Mouse (Mus musculus): ENCODE data around the gene Tac4. TPM values are rescaled to one million over a fixed set of nuclear protein-coding genes. Genes with fewer than 3 reads are reported as not detected.
A peak's percentile ranks its signal among the peaks of the same experiment; 100 is the strongest.

Tac4 gene
- polyA plus RNA-seq, 1 experiment from 2014 or later: not detected

DNA sequence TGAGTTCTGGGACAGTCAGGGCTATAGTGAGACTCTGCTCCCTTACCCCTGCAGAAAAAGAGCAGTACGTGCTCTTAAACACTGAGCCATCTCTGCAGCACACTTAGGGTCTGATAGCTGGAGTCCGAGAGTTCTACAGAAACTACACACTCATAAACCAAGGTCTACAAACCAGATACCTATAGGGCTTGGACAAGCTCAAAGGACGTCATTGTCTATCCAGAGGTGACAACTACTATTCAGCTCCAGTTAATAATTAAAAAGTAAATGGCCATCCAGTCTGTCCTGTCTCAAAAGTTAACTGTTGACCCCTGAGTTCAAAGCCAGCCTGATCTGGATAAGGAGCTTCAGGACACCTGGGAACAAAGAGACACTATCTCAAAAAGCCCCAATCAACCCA, 40.4 kb downstream of the Tac4 start:
- DNase-seq: no peak
- no peaks in the 10 kb centered on the region; the same call in 1 of the 2 replicates for H3K4me1 ChIP-seq (ENCODE audit: insufficient read depth)
- H3K4me2 ChIP-seq (ENCODE audit: low read depth, low read length): no peak overlapping the region
- peaks cover 85% of the 10 kb centered on the region for H3K36me3 ChIP-seq (replicated peaks; ENCODE audit: insufficient read depth, low read length)
- ATAC-seq: no peak
- no peak overlapping the region for H3K27ac ChIP-seq (ENCODE audit: low read depth)
- no peaks in the 10 kb centered on the region for H3K27me3 ChIP-seq (ENCODE audit: insufficient read depth, low read length)
- H3K4me3 ChIP-seq (ENCODE audit: low read depth, low read length): no peak overlapping the region
- H3K9me3 ChIP-seq (ENCODE audit: low read length): no peaks in the 10 kb centered on the region
- 85% methylated on average over 3 of the region's 3 CpGs for WGBS (ENCODE audit: insufficient replicate concordance)
- no peak for TF ChIP-seq EP300 (IDR thresholded peaks at IDR 0.05; ENCODE audit: low read depth)
- no peak for TF ChIP-seq CTCF (IDR thresholded peaks at IDR 0.05; ENCODE audit: low read depth)
- no peak overlapping the region for H3K9ac ChIP-seq (replicated peaks)

DNA sequence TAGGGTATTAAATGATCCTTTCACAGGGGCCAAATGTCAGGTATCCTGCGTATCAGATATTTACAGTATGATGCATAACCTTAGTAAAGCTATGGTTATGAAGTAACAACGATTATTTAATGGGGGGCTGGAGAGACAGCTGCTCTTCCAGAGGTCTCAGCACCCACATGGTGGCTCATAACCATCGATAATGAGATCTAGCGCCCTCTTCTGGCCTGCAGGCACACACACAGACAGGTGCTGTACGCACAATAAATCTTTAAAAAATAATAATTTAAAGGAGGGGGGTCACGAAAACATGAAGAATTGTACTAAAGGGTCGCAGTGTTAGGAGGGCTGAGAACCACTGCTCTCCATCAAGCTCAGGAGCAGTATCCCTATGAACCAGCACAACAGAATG, 44.3 kb downstream of the Tac4 start:
- no peak overlapping the region for H3K4me3 ChIP-seq (ENCODE audit: low read depth, low read length)
- 91% methylated on average over 7 of the region's 7 CpGs for WGBS (ENCODE audit: insufficient replicate concordance)
- TF ChIP-seq EP300 (IDR thresholded peaks at IDR 0.05; ENCODE audit: low read depth) (no peak), CTCF (IDR thresholded peaks at IDR 0.05; ENCODE audit: low read depth) (peak; percentile 52)
- no peak for DNase-seq
- no peak overlapping the region for H3K4me2 ChIP-seq (ENCODE audit: low read depth, low read length)
- no peaks in the 10 kb centered on the region for H3K9me3 ChIP-seq (ENCODE audit: low read length)
- H3K9ac ChIP-seq (replicated peaks): no peak overlapping the region
- peaks cover 15% of the 10 kb centered on the region for H3K4me1 ChIP-seq (ENCODE audit: insufficient read depth)
- peaks cover 55% of the 10 kb centered on the region for H3K36me3 ChIP-seq (replicated peaks; ENCODE audit: insufficient read depth, low read length)
- ATAC-seq: no peak
- no peaks in the 10 kb centered on the region for H3K27me3 ChIP-seq (ENCODE audit: insufficient read depth, low read length)
- no peak overlapping the region for H3K27ac ChIP-seq (ENCODE audit: low read depth)

DNA sequence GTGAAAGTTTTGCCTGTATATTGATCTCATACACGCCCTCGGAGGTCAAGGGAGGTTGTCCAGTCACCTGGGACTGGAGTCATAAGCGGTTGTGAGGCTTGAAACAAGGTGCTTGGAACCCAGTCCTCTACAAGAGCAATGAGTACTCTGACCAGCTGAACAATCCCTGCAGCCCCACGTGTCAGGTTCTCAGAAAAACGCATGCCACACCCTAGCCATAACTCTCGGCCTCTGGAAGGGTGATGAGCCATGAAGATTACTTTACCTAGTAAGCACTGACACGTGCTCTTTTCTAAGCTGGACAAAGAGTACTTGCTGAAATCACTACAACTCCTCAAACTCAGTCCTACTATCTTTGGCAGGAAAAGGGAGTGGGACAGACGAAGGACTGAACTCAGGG, 46.2 kb downstream of the Tac4 start:
- Histone ChIP-seq H3K4me3 (ENCODE audit: low read depth, low read length) (no peak overlapping the region), H3K27ac (ENCODE audit: low read depth) (no peak overlapping the region), H3K4me1 (ENCODE audit: insufficient read depth) (peaks cover 25% of the 10 kb centered on the region), H3K36me3 (replicated peaks; ENCODE audit: insufficient read depth, low read length) (peaks cover 36% of the 10 kb centered on the region), H3K9ac (replicated peaks) (peak overlapping the region; percentile 24; the same call in 1 of the 2 replicates), H3K4me2 (ENCODE audit: low read depth, low read length) (peak overlapping the region; percentile 38; the same call in 1 of the 2 replicates), H3K9me3 (ENCODE audit: low read length) (no peaks in the 10 kb centered on the region), H3K27me3 (ENCODE audit: insufficient read depth, low read length) (no peaks in the 10 kb centered on the region)
- DNase-seq: no peak
- TF ChIP-seq CTCF (IDR thresholded peaks at IDR 0.05; ENCODE audit: low read depth): no peak
- TF ChIP-seq EP300 (IDR thresholded peaks at IDR 0.05; ENCODE audit: low read depth): no peak
- ATAC-seq: no peak
- 58% methylated on average over 8 of the region's 8 CpGs for WGBS (ENCODE audit: insufficient replicate concordance)

DNA sequence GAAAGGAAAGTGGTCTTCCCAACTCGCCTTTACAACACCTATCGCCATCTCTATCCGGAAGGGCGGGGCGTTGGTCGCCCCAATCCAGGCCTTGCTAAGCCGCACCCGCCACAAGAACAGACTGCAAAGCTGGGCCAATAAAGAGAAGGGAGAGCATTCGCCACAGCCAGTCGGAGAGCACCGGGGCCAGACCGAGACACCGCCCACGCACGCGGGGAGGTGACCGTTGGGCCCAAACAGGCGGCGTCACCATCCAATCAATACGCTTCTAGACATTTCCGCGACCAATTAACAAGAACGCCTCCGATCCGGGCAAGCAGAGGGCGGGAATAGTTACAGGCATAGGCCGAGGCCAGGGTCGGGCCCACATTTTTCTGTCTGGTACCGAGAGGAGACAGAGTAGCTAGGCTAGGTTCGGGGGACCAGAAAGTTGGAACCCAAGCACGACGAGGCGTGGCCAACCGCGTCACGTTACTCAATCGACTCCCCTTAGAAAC, 48.2 kb downstream of the Tac4 start:
- H3K4me1 ChIP-seq (ENCODE audit: insufficient read depth): peaks cover 25% of the 10 kb centered on the region
- no peaks in the 10 kb centered on the region for H3K27me3 ChIP-seq (ENCODE audit: insufficient read depth, low read length)
- DNase-seq: peak; percentile 97
- peak overlapping the region; percentile 96 for H3K9ac ChIP-seq (replicated peaks)
- H3K9me3 ChIP-seq (ENCODE audit: low read length): no peaks in the 10 kb centered on the region
- peak overlapping the region; percentile 99 for H3K27ac ChIP-seq (ENCODE audit: low read depth)
- TF ChIP-seq CTCF (IDR thresholded peaks at IDR 0.05; ENCODE audit: low read depth): 0 out of 2 replicates have a peak, but pooled peaks have one; percentile 1
- TF ChIP-seq EP300 (IDR thresholded peaks at IDR 0.05; ENCODE audit: low read depth): peak; percentile 45; the same call in 1 of the 2 replicates
- H3K36me3 ChIP-seq (replicated peaks; ENCODE audit: insufficient read depth, low read length): peaks cover 18% of the 10 kb centered on the region
- under 1% methylated on average over 37 of the region's 37 CpGs for WGBS (ENCODE audit: insufficient replicate concordance)
- ATAC-seq: peak; percentile 91
- peak overlapping the region; percentile 86 for H3K4me2 ChIP-seq (ENCODE audit: low read depth, low read length)
- peak overlapping the region; percentile 87 for H3K4me3 ChIP-seq (ENCODE audit: low read depth, low read length)

DNA sequence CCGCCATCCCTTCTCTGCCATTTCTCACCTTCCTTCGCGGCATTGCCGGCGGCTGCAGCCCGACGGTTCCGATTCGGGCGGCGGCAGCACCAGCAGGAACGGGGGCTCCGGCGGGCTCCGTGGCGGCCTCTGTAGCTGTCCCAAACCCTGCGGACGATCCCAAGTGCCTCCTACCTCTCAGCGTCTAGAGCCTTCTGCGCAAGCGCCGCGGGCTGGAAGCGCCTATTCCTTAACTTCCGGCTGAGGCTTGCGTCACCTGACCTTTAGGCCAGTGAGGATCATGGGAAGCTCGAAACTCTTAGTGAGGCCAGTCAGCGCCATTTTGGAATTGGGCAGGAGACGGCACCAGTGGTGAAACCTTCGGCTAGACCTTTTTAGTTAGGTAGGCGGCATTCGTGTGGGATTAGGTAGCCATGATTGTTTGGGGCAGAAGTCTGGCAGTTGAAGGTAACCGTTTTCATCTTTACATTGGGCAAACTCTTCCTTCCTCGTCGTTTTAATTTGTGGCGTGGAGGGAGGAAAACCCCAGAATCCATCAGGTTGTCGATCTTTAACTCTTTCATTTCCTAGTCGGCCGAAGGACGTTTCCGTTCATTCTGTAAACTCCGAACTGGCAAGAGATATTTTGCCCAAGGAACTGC, 48.8 kb downstream of the Tac4 start, which contains the start of gene Kat7:
Gene Kat7 (minus strand): TSS at position 240 of the 641 bp plus-strand sequence.
- ATAC-seq (peak; percentile 87), DNase-seq (peak; percentile 96)
- peaks cover 25% of the 10 kb centered on the region for H3K4me1 ChIP-seq (ENCODE audit: insufficient read depth)
- TF ChIP-seq EP300 (IDR thresholded peaks at IDR 0.05; ENCODE audit: low read depth) (peak; percentile 74), CTCF (IDR thresholded peaks at IDR 0.05; ENCODE audit: low read depth) (no peak)
- peak within 1 kb of the TSS; percentile 87 for H3K4me3 ChIP-seq (ENCODE audit: low read depth, low read length)
- no peaks in the 10 kb centered on the region for H3K27me3 ChIP-seq (ENCODE audit: insufficient read depth, low read length)
- under 1% methylated on average over 42 of the region's 42 CpGs for WGBS (ENCODE audit: insufficient replicate concordance)
- no peaks in the 10 kb centered on the region for H3K9me3 ChIP-seq (ENCODE audit: low read length)
- H3K9ac ChIP-seq (replicated peaks): peak within 1 kb of the TSS; percentile 96
- peaks cover 13% of the 10 kb centered on the region for H3K36me3 ChIP-seq (replicated peaks; ENCODE audit: insufficient read depth, low read length)
- peak within 1 kb of the TSS; percentile 99 for H3K27ac ChIP-seq (ENCODE audit: low read depth)
- H3K4me2 ChIP-seq (ENCODE audit: low read depth, low read length): peak within 1 kb of the TSS; percentile 86

DNA sequence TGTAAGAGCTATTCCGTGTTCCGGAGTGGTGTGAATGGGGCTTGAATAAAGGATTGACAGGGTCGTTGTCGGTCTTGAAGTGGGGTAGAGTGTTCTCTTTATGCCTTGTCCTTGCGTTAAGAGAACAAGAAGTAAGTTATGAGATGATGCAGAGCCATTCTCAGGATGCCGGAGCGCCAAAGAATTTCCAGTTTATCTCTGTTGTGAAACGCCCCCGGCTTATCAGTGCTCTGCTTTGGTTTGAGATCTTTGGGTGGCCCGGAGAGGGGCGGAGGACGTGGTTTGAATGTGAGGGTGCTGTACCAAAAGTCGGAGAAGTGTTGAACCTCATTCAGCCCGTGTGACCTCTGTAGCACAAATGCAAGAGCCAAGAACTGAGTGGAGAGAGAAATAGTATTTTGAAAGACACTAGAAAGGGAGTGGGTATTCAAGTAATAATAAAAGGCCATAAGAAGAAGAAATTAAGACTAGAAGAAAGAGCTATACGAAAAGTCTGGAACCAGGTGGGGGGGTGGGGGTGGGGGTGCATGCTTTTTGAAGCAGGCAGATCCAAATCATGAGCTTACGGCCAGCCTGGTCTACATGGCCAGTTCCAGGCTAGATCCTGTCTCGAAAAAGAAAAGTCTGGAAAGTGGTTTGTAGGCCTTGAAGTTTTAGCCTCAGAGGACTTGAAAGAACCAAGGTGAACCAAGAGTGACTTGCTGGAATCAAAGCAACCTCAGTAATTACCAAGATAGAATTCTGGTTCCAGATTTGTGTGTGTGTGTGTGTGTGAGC, 49.5 kb downstream of the Tac4 start:
- peak overlapping the region; percentile 99 for H3K27ac ChIP-seq (ENCODE audit: low read depth)
- no peak for TF ChIP-seq CTCF (IDR thresholded peaks at IDR 0.05; ENCODE audit: low read depth)
- no peak for TF ChIP-seq EP300 (IDR thresholded peaks at IDR 0.05; ENCODE audit: low read depth)
- no peak for ATAC-seq
- 7% methylated on average over 17 of the region's 17 CpGs for WGBS (ENCODE audit: insufficient replicate concordance)
- H3K36me3 ChIP-seq (replicated peaks; ENCODE audit: insufficient read depth, low read length): peaks cover 7% of the 10 kb centered on the region
- H3K4me1 ChIP-seq (ENCODE audit: insufficient read depth): peaks cover 25% of the 10 kb centered on the region
- H3K4me3 ChIP-seq (ENCODE audit: low read depth, low read length): peak overlapping the region; percentile 87
- peak overlapping the region; percentile 70 for H3K9ac ChIP-seq (replicated peaks)
- H3K4me2 ChIP-seq (ENCODE audit: low read depth, low read length): peak overlapping the region; percentile 86
- DNase-seq: peak; percentile 26
- no peaks in the 10 kb centered on the region for H3K9me3 ChIP-seq (ENCODE audit: low read length)
- H3K27me3 ChIP-seq (ENCODE audit: insufficient read depth, low read length): no peaks in the 10 kb centered on the region

Data from liver, postnatal 0 days (tissue).